Comparison of ENCODE assay signal across 9 mouse cellular contexts in the genomic region with DNA sequence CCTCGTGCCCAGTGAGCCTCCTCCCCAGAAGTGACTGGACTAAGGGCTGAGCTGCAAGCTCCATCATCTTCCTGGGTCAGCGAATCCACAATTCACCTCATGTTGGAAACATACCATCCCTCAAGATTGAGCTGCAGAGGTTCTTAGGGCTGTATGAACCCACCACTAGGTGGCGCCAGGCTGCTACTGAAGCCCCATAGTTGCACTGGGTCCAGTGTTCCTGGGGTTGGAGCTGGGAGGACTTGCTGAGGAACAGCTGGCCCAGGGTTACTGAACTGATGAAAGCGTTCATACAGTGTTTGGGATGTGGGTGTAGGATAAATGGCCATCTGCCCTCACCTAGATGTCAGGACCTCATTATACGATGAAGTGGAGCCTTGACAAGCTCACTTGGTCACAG. TPM values are rescaled to one million over a fixed set of nuclear protein-coding genes. Genes with fewer than 3 reads are reported as not detected.
A peak's percentile ranks its signal among the peaks of the same experiment; 100 is the strongest.
DNase-seq lines count a peak whose midpoint lies in the region; ATAC-seq and TF ChIP-seq lines count a peak whose summit lies in the region.
"Had no signal": no experiment of that assay in that cellular context is flagged by ENCODE, and none has a peak within 500 bp of the region (broad histone marks: within the 10 kb centered on the region; RNA-seq: fewer than 3 reads in every experiment).

No protein-coding gene starts in this region.

- intact Hi-C loops in gastrocnemius, postnatal 36 days (cut with DNase I): loop anchor here (2.0 kb wide), 1 partner anchor 19 kb away; no protein-coding TSS in a partner anchor

- TF ChIP-seq EP300 in CH12.LX (IDR thresholded peaks at IDR 0.05; ENCODE audit: low read length): no peak

- no peak overlapping the region for H3K27ac ChIP-seq in CH12.LX (ENCODE audit: insufficient read depth, low read depth)
- H3K27ac ChIP-seq: limb, embryonic 15.5 days had no signal

- no peak for ATAC-seq in inflammation-experienced regulatory T-cells, adult 6 months

- no peak overlapping the region for H3K4me3 ChIP-seq in CH12.LX (replicated peaks in 1 of 3; ENCODE audit: low read depth in 2 of 3, low read length in 2 of 3, poor library complexity in 1 of 3)
- H3K4me3 ChIP-seq: limb, embryonic 15.5 days had no signal

- in situ Hi-C loops in CH12.LX (cut with MboI; ENCODE audit: low pct_ligation_motif_present, low pct_unique_long_range_greater_than_20kb, low sequenced_read_pairs): no loop called here

- H3K4me1 ChIP-seq in CH12.LX (ENCODE audit: control insufficient read depth in 1 of 2, insufficient read depth in 2 of 2): no peaks in the 10 kb centered on the region
- H3K4me1 ChIP-seq: limb, embryonic 15.5 days had no signal

- 0 out of 2 replicates have a peak, but pooled peaks have one; percentile 31 for TF ChIP-seq POLR2A in CH12.LX (IDR thresholded peaks at IDR 0.05; ENCODE audit: low read depth, low read length)

- H3K4me2 ChIP-seq in CH12.LX (ENCODE audit: insufficient read depth, low read depth, poor library complexity, severe bottlenecking): no peak overlapping the region
- H3K4me2 ChIP-seq: limb, embryonic 15.5 days had no signal

- no peak overlapping the region for H3K9ac ChIP-seq in CH12.LX (ENCODE audit: insufficient read depth, low read depth)
- H3K9ac ChIP-seq: limb, embryonic 15.5 days had no signal

- no peaks in the 10 kb centered on the region for H3K9me3 ChIP-seq in CH12.LX (replicated peaks; ENCODE audit: low read length)
- H3K9me3 ChIP-seq: limb, embryonic 15.5 days had no signal

- peak; percentile 73 for DNase-seq in CH12.LX (ENCODE audit: extremely low read depth)
- peak; percentile 79 for DNase-seq in ZHBTc4 (ENCODE audit: low read depth, low spot score)
- DNase-seq in embryo, embryonic 10 days (ENCODE audit: low spot score): peak; percentile 86
- DNase-seq in gastrocnemius, postnatal 36 days: peak; percentile 54 to 58
- DNase-seq in kidney, postnatal 4 days: peak; percentile 85 to 87
- peak; percentile 64 for DNase-seq in lung, postnatal 25 days (ENCODE audit: low spot score)
- peak; percentile 55 to 59 for DNase-seq in right cerebral cortex, postnatal 36 days (ENCODE audit: low spot score in 2 of 2)

- no peaks in the 10 kb centered on the region for H3K27me3 ChIP-seq in CH12.LX (replicated peaks)
- H3K27me3 ChIP-seq: limb, embryonic 15.5 days had no signal

- peak; percentile 95 to 96 for TF ChIP-seq CTCF in CH12.LX (conservative IDR thresholded peaks at IDR 0.05 in 1 of 2, IDR thresholded peaks at IDR 0.05 in 1 of 2; ENCODE audit: low read depth in 2 of 2, low read length in 2 of 2)

- peaks cover 58 to 94% of the 10 kb centered on the region in 2 experiments for H3K36me3 ChIP-seq in CH12.LX (replicated peaks in 1 of 2; ENCODE audit: control insufficient read depth in 1 of 2, insufficient read depth in 1 of 2, low read length in 1 of 2)

- dilution Hi-C loops in CH12.LX (cut with MboI; ENCODE audit: extremely low pct_ligation_motif_present, extremely low pct_unique_long_range_greater_than_20kb, low sequenced_read_pairs): no loop called here

- H3K79me2 ChIP-seq in CH12.LX (replicated peaks; ENCODE audit: control insufficient read depth, extremely low read depth, insufficient read depth, poor library complexity, severe bottlenecking): no peaks in the 10 kb centered on the region

- TF ChIP-seq RAD21 in CH12.LX (IDR thresholded peaks at IDR 0.05; ENCODE audit: low read depth, low read length): peak; percentile 87

TF ChIP-seq in CH12.LX, 34 proteins besides CTCF, POLR2A, EP300 and RAD21:
- TF ChIP-seq POLR2AphosphoS2 (IDR thresholded peaks at IDR 0.05; ENCODE audit: low read depth, low read length): no peak
- no peak for TF ChIP-seq UBTF (IDR thresholded peaks at IDR 0.05; ENCODE audit: low read depth, low read length)
- peak; percentile 42 for TF ChIP-seq ZC3H11A (IDR thresholded peaks at IDR 0.05; ENCODE audit: low read depth, low read length)
- no peak for TF ChIP-seq E2F4 (IDR thresholded peaks at IDR 0.05; ENCODE audit: insufficient replicate concordance, low read depth, low read length)
- no peak for TF ChIP-seq IRF4 (IDR thresholded peaks at IDR 0.05; ENCODE audit: low read depth, low read length)
- TF ChIP-seq JUN (IDR thresholded peaks at IDR 0.05; ENCODE audit: insufficient read depth, low read depth, low read length): no peak
- TF ChIP-seq JUND (conservative IDR thresholded peaks at IDR 0.05; ENCODE audit: low read depth, low read length): no peak
- no peak for TF ChIP-seq RCOR1 (conservative IDR thresholded peaks at IDR 0.05; ENCODE audit: low read depth, low read length)
- TF ChIP-seq MXI1 (IDR thresholded peaks at IDR 0.05; ENCODE audit: low read depth, low read length): no peak
- no peak for TF ChIP-seq ETS1 (conservative IDR thresholded peaks at IDR 0.05; ENCODE audit: low read depth, low read length)
- no peak for TF ChIP-seq TCF12 (IDR thresholded peaks at IDR 0.05; ENCODE audit: low read depth, low read length)
- peak; percentile 96 for TF ChIP-seq SMC3 (IDR thresholded peaks at IDR 0.05; ENCODE audit: low read depth, low read length)
- TF ChIP-seq SIN3A (IDR thresholded peaks at IDR 0.05; ENCODE audit: low read length): no peak

RNA-seq across cellular contexts. Expression of a gene that starts 8.1 kb away (rescaled TPM):
- 9.9 and 10.3 TPM in 2 replicates for total RNA-seq in CH12.LX (2012; rRNA removed)
- 5.4 and 6.4 TPM in 2 replicates for total RNA-seq in CH12.LX (2014; rRNA removed)
- polyA plus RNA-seq in CH12.LX (2012; ENCODE audit: insufficient read length, low read depth): 18.8 and 20.2 TPM in 2 replicates
- total RNA-seq in gastrocnemius, postnatal 36 days (2021): 10 to 100 TPM; 27.0 to 30.6 TPM
- 10 to 100 TPM; 12.9 to 19.5 (median 17.3) TPM for polyA plus RNA-seq in inflammation-experienced regulatory T-cells, adult 6 months (2017; shearing (Covaris generic))

RNA-seq across cellular contexts. Expression of a gene that starts 10.0 kb away (rescaled TPM):
- total RNA-seq in CH12.LX (2012; rRNA removed) (49.8 and 55.9 TPM in 2 replicates), CH12.LX (2014; rRNA removed) (37.3 and 43.3 TPM in 2 replicates)
- polyA plus RNA-seq in CH12.LX (2012; ENCODE audit: insufficient read length, low read depth): 17.1 and 22.1 TPM in 2 replicates
- not detected for total RNA-seq in gastrocnemius, postnatal 36 days (2021)
- polyA plus RNA-seq in inflammation-experienced regulatory T-cells, adult 6 months (2017; shearing (Covaris generic)): 1 to 10 TPM; 3.2 to 6.0 (median 3.5) TPM

RNA-seq across cellular contexts. Expression of a gene that starts 44.6 kb away (rescaled TPM):
- 0.13 and 0.17 TPM in 2 replicates for total RNA-seq in CH12.LX (2012; rRNA removed)
- not detected in 2 replicates for total RNA-seq in CH12.LX (2014; rRNA removed)
- 0.17 TPM in 1 of 2 replicates, not detected in the other for polyA plus RNA-seq in CH12.LX (2012; ENCODE audit: insufficient read length, low read depth)
- not detected for total RNA-seq in gastrocnemius, postnatal 36 days (2021)
- not detected for polyA plus RNA-seq in inflammation-experienced regulatory T-cells, adult 6 months (2017; shearing (Covaris generic))
- polyA plus RNA-seq: limb, embryonic 15.5 days had no signal

RNA-seq across cellular contexts. Expression of a gene that starts 53.6 kb away (rescaled TPM):
- total RNA-seq in CH12.LX (2012; rRNA removed) (53.6 and 66.4 TPM in 2 replicates), CH12.LX (2014; rRNA removed) (67.2 and 69.1 TPM in 2 replicates)
- 74.8 and 83.4 TPM in 2 replicates for polyA plus RNA-seq in CH12.LX (2012; ENCODE audit: insufficient read length, low read depth)
- total RNA-seq in gastrocnemius, postnatal 36 days (2021): 10 to 100 TPM; 13.6 to 17.1 TPM
- 10 to 100 TPM; 45.9 to 63.8 (median 58.7) TPM for polyA plus RNA-seq in inflammation-experienced regulatory T-cells, adult 6 months (2017; shearing (Covaris generic))

RNA-seq across cellular contexts. Expression of a gene that starts 54.2 kb away (rescaled TPM):
- total RNA-seq in CH12.LX (2012; rRNA removed): not detected in 2 replicates
- total RNA-seq in CH12.LX (2014; rRNA removed): not detected in 2 replicates
- not detected in 2 replicates for polyA plus RNA-seq in CH12.LX (2012; ENCODE audit: insufficient read length, low read depth)
- total RNA-seq in gastrocnemius, postnatal 36 days (2021): 1 to 10 TPM; 2.0 to 5.7 TPM
- polyA plus RNA-seq in inflammation-experienced regulatory T-cells, adult 6 months (2017; shearing (Covaris generic)): not detected

Comparison
In these comparisons a context has a peak if more than half of its experiments do, and no peak if none do; other contexts are left out.
1. RNA of a gene that starts 10.0 kb away (total RNA-seq): 37.3 to 55.9 TPM in CH12.LX; not detected in gastrocnemius, postnatal 36 days; every median in the first group is over 10 times any median in the second.
2. Peak in every context shown above with its lines, with median percentiles within 50 percentile points of each other: DNase-seq.